Mouse (Mus musculus): ENCODE measurements around the gene Ifi202b.
"Not testable (repeated sequence)": the region's sequence is repeated elsewhere in the genome, so short reads cannot be mapped to it uniquely, and the experiment has no call there.

Gene Ifi202b

DNA sequence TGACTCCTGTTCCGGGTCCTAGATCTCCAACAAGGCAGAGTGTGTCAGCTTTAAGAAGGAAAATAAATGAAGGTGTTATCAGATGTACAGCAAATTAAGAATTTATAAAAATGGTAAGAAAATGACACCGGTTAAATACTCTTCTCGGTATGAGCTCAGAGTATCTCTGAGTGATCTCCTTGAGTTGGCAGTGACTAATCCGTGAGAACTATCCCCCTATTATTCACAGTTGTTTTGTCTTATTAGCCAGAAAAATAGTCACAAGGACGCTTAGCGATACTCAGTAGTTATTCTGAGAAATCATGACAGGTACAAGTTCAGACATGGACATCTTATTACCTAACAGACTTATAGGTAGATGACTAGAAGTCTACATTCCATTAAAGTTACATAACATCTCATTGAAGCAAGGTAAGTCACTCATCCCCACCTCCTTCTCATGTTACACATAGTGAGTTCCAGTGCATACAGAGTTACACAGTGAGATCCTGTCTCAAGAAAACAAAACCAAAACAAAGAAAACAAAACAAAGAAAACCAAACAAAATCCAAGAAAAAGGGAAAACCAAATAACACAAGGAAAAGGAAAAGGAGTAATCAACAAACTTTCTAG lies at the start of gene Ifi202b:
Gene Ifi202b, minus strand, starts transcription at position 51 of the 612 bp plus-strand sequence.
- DNase-seq (ENCODE audit: low read depth): not testable (repeated sequence)

DNA sequence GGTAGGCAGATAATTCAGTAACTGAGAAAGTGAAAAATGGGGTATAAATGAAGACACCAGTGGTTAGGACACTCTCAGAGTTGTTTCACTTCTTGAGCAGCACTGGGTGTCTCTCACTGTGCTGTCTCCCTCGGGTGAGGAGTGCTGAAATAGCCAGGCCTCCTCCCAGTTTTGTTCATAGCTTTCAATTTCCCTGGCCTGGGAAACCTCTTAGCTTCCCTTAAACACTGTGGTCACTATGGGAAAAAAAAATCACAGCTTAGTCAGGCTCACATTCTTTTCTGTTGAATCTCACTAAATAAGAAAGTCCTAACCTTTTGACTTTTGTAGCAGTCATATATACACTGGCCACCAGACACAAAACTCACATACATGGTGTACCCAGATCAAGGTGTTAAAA lies 49.2 kb upstream of the Ifi202b start, which contains the start of gene Ifi205:
Gene Ifi205, minus strand, starts transcription at position 113 of the 400 bp plus-strand sequence.
- peak; percentile 79 for DNase-seq (ENCODE audit: low read depth)

- DNase-seq (ENCODE audit: low read depth): not testable (repeated sequence)
Measured at GRCm38 (mm10) chr1:174007050-174007449, 24.5 kb upstream of the Ifi202b start.

DNA sequence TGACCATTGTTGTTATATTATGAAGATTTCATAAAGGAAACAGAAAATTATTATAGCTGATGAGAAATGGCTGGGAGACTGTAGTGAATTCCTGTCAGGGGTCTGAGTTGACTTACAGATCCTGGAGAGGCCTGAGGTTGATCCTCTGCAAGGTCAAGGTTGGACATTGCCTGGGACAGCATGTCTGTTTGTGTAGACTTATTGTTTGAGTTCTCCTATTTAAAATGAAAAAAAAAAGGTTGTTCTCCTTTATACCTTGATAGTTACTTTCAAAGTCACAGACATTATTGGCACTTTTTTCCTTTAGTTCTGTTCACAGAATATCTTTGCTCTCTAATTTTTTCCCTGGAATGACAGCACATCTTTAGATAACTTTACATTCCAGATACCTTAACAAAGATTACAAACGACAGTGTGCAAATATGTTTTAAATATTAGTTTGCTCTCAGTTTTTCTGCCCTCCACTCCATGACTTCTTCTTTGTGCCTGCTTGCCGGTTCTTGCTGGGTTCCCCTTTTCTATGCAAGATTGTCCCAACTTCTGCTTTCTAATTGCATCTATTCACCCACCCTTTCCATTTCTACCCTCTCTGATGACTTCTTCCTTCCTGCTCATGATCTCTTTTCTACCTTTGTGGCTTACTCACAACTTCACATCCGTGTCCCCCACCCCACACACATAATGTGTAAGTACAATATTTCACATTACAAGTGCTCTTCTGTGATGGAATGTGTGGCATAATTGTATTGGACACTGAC lies 22.0 kb upstream of the Ifi202b start:
- DNase-seq (ENCODE audit: low read depth): not testable (repeated sequence)

- DNase-seq (ENCODE audit: low read depth): peak; percentile 3
Measured at GRCm38 (mm10) chr1:173995003-173995402, 12.5 kb upstream of the Ifi202b start.

DNA sequence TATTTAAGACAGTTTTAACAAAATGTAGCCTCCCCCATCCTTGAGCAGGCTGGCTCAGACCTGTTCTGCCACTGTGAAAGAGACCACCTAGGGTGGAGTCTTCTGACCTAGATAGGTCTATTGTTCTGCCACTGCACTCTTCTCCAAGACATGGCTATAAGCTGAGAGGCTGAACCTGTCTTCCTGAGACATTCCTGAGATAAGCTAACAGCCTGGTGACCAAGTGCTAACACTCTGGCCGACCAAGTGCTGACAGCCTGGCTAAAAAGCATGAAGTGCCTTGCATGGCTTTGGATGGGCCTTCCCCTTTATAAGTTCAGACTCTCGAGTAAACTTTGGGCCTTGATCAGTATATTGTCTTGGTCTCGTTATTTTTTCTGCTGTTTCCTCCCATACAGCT lies 1.5 kb downstream of the Ifi202b start:
- DNase-seq (ENCODE audit: low read depth): not testable (repeated sequence)

- no peak for DNase-seq (ENCODE audit: low read depth)
Measured at GRCm38 (mm10) chr1:173977622-173978021, 4.9 kb downstream of the Ifi202b start.

DNA sequence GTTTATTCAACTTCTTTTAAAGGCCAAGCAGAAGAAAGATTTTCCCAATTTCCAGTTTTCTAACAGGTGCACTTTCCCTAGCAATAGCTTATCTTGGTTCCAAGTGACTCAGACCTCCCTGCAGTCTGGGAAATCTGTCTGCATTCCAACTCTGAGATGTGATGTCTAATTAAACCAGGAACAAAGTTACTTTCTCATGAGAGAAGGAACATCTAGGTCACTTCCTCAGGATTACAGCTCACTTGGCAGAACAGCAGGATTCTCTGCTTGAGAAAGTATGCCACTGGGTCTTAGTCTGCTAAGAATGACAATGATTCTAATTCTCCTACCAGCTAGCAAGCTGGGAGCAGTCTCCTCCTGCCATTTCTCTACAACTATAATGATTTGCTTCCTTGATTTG lies 9.4 kb downstream of the Ifi202b start:
- peak; percentile 6 for DNase-seq (ENCODE audit: low read depth)

DNA sequence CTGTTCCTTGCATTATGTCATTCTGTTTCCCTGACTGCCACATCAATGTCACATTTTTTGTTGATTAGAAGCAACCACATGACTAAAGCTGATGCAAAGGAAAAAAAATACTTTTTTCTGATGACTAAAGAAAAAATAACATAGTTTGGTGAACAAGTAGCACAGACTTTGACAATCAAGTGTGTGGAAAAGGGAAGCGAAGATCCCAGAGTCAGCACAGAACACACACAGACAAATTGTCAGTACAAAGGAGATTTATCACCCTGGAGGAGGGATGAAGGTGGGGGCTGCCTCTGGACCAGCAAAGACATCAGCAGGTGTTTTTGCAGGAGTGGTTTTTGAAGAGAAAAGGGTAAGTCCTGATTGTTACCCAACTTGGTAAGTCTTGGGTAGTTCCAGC lies 21.1 kb downstream of the Ifi202b start:
- not testable (repeated sequence) for DNase-seq (ENCODE audit: low read depth)

DNA sequence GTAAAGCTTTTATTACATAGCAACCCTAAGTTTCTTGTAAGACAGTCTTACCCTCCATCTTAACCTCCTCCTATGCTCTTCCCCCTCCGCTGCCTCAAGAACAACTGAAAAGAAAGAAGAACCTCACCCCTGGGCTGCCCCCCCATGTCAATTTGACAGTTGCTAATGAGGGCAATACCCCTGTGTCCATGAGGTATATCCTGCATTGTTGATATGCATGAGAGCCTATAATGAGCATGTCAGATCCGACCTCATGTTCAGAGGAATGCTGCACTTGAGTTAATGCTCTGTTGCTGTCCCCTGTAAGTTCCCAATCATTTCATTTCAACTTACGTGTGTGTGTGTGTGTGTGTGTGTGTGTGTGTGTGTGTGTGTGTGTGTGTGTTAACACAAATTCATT lies 22.5 kb downstream of the Ifi202b start:
- DNase-seq (ENCODE audit: low read depth): not testable (repeated sequence)

DNA sequence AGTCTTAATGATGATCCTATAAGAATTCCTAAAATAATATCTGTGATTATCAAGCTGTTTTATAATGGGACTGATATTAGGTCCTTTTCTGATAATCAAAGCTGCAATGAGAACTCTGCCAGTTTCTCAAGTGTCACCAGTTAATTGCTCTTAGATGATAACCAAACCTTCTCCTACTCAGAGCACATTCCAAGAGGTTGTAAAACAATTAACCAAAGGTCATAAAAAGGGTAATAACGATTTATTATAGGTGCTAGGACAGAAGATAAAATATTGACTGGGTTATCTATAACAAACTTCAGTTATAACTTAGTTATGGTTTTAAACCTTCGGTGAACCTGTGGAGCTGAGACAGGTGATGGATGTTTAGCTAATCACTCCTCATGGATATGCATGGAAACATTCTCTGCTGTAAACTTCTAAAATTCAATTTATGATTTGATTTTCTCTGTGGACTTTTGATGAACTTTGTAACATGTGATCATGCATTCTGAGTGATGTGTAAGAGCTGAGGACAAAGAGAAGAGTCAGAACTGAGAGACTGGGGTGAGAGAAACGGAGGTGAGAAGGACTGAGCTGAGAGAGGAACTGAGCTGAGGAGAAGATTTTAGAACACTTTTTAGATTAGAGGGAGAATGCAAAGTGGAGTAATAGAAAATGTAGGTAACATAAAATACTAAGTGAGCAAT lies 26.6 kb downstream of the Ifi202b start:
- not testable (repeated sequence) for DNase-seq (ENCODE audit: low read depth)

- DNase-seq (ENCODE audit: low read depth): peak; percentile 35
Measured at GRCm38 (mm10) chr1:173955071-173955796, 27.3 kb downstream of the Ifi202b start.

DNA sequence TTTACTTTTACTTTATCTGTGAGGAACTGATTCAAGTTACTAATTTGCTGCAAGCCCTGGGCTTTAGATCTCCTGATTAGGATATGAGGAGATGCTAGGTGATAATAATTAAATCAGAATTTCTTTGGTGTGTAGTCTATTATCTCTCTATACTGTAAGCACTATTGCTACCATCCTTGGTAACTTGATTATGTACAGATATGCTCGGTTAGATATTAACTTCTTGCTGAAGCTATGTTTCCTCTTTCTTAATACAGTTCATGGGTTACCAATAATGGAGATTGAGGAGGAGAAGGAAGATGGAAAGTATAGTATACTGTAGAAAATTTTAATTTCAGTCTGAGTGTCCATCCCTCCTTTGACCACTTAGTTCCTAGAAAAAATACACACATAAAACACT lies 29.0 kb downstream of the Ifi202b start:
- no peak for DNase-seq (ENCODE audit: low read depth)

- DNase-seq (ENCODE audit: low read depth): peak; percentile 1
Measured at GRCm38 (mm10) chr1:173949044-173949443, 33.5 kb downstream of the Ifi202b start.

GRCm38 (mm10) chr1:173942780-173943066 lies 39.8 kb downstream of the Ifi202b start:
- DNase-seq (ENCODE audit: low read depth): peak; percentile 47

DNA sequence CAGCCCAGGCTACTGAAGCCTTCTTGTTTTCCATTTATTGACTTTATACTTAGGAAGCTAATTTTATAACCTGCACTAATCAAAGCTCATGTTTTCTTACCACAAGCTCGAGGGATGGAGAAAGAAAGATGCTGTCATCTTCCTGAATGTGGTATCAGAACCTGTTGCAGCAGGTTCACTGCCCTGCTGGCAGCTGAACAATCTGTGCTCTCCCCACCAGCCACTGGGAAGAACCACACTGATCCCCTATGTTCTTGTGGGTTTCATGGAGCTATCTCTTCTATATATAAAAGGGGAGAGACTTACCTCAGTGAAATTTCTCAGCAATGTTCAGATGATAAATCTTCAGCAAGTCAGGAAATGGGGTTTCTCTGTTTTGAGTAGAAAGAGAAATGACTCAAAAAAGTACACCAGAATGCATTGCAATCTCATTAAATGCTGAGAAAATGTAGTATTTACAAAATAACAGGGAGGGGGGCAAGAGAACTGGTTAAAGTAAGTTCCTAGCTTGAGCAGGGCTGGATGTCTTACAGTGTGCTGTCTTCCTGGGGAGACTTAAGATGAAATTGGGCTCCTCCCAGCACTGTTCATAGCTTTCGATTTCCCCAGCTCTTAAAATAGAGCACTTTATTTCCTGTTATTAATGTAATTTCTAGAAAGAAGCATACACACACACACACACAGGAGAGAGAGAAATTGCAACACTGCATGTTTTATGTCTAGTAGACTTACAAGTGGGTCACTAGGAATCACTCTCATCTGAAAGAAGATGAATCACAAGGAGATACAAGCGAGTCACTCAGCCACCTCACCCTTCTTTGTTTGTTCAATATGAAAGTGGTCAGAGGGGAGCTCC lies 40.4 kb downstream of the Ifi202b start, which contains the start of the genes Mndal and Ifi203:
Gene Mndal, minus strand, starts transcription at position 568 of the 856 bp plus-strand sequence.
Gene Ifi203, minus strand, starts transcription at position 749 of the 856 bp plus-strand sequence.
- DNase-seq (ENCODE audit: low read depth): not testable (repeated sequence)

- not testable (repeated sequence) for DNase-seq (ENCODE audit: low read depth)
Measured at GRCm38 (mm10) chr1:173941522-173941921, 41.0 kb downstream of the Ifi202b start.

DNA sequence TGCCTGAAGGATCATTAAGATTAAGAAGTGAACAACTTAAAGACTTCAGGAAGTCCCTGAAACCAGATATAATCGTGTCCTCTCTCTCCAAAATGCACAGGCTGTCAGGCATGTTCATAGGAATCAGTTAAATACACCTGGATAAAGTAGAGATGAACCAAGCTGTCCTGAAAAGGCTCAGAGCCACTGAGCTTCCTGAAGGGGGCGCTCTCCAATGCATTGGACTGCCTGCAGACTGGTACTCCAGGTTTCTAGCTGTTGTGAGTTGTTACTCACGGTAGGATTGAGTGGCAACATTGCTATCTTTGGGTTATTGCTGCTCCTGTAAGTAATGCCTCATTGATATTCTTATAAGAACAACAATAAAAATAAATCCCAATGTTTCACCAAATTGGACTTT lies 63.3 kb downstream of the Ifi202b start:
- not testable (repeated sequence) for DNase-seq (ENCODE audit: low read depth)

- DNase-seq (ENCODE audit: low read depth): no peak
Measured at GRCm38 (mm10) chr1:173914559-173914958, 68.0 kb downstream of the Ifi202b start.

GRCm38 (mm10) chr1:173913256-173913791 lies 69.2 kb downstream of the Ifi202b start:
- DNase-seq (ENCODE audit: low read depth): peak; percentile 45
